Mouse (Mus musculus): ENCODE results near the gene Med1.
A peak's percentile ranks its signal among the peaks of the same experiment; 100 is the strongest.

The Med1 gene

GRCm38 (mm10) chr11:98148551-98149301 lies 44.4 kb downstream of the Med1 start:
- DNase-seq (ENCODE audit: low spot score) = peak; percentile 9

- no peak for DNase-seq (ENCODE audit: low spot score)
Measured at GRCm38 (mm10) chr11:98145856-98146255, 47.2 kb downstream of the Med1 start.

DNA sequence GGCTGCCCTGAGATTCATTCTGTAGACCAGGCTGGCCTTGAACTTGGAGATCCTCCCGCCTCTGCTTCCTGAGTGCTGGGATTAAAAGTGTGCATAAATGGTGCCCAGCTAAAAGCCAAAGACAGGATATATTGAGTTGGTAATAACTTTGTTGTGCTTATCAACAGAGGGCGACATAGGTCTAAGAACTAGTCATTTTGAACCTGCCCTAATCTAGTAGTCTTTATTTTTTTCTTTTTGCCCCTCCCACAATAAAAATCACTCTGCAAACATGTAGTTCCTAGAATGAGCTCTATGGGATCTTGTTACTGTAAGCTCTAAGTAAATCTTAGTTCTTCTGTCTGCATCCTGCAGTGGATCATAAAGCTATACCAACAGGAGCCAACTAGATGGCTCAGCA lies 50.5 kb downstream of the Med1 start:
- no peak for DNase-seq (ENCODE audit: low spot score)

GRCm38 (mm10) chr11:98138894-98139293 lies 54.2 kb downstream of the Med1 start:
- DNase-seq (ENCODE audit: low spot score) = no peak

DNA sequence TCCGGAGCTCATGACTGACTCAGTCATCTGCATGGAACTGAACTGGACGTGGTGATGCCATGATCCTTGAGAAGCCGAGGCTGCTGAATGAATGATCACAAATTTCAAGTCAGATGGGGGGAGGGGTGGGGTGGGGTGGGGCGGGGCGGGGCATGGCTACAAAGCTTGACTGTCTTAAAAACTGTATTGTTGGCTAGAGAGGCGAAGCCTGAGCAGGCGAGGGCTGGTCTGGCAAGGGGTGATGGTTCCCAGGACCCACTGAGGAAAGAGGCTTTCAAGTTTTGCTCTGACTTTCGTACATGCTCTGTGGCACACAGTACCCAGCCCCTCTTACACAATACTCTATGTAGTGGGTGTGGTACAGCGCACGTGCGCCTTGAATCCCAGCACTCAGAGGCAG lies 55.3 kb downstream of the Med1 start:
- no peak for DNase-seq (ENCODE audit: low spot score)

DNA sequence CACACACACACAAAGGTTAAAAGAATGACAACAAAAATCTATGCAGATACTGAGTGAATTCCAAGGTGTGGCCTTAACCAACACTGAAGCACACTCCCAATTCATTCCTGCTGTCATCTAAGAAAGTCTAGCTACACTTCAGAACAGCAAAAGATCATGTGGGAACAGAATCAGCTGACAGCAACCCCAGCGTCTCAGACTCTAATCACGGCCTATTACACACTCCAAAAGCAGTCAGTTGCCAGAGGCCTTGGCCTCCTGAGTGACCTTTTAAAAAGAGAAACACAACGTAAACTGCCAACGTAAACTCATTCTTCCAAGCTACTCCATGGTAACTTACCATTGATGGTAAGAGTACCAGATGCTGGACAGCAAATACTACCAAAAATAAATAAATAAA lies 58.1 kb downstream of the Med1 start:
- DNase-seq (ENCODE audit: low spot score) = no peak

DNA sequence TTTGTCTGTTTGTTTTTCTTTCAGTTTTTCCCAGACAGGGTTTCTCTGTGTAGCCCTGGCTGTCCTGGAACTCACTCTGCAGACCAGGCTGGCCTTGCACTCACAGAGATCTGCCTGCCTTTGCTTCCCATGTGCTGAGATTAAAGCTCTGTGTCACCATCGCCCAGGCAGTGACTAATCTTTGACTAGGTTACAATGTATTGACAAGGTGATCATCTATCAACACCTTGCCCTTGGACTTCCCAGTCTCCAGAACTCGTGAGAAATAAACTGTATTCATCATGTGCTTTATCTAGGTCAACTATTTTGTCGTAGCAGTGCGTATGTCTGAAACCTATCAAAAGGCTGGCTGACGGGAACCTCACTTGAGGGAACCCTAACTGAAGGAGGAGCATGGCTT lies 69.7 kb downstream of the Med1 start:
- DNase-seq (ENCODE audit: low spot score) = no peak

DNA sequence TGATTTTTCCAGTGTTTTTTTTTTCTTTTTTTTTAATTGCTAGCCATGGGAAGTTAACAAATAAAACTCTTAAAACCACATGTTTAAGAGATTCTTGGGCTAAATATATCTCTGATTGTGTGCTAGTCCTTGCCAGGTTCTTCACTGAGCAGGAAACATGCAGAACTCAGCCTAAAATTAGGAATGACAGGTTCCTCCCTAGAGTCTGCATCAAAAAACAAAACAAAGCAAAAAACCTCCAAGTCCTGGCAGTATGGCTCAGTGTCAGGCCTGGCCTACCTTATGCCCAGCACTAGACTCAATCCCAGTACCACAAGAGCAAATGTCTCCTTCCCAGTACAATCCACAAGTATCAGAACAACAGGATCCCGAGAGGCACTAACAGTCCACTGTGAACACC lies 78.7 kb downstream of the Med1 start:
- no peak for DNase-seq (ENCODE audit: low spot score)

- DNase-seq (ENCODE audit: low spot score) = no peak
Measured at GRCm38 (mm10) chr11:98113504-98113903, 79.6 kb downstream of the Med1 start.

DNA sequence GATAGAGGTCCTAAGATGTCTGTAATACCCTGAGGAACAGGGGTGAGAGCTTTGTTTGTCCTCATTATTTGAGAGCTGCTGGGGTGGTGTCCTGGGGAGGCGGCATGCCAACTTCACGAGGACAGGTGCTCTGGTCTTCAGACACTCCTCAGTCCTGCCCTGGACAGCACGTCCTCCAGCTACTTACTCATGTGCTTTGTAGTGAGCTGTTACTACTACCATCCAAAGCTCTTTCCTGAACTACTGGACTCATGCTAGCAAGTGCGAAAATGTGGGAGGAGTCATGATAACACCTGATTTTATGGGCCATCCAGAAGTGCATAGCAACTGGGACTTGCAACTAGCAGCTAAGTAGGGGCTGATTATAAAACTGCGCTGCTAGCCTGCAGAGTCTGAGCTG lies 83.4 kb downstream of the Med1 start:
- no peak for DNase-seq (ENCODE audit: low spot score)

All from ovary, adult 18-20 months (tissue).